Mouse (Mus musculus): ENCODE data around the gene Gbe1.
A peak's percentile ranks its signal among the peaks of the same experiment; 100 is the strongest.

The Gbe1 gene

GRCm38 (mm10) chr16:70313886-70314577 is at the start of gene Gbe1:
Gene Gbe1, plus strand, starts transcription at chr16:70313949.
- peak; percentile 93 for DNase-seq (ENCODE audit: low read depth)

DNA sequence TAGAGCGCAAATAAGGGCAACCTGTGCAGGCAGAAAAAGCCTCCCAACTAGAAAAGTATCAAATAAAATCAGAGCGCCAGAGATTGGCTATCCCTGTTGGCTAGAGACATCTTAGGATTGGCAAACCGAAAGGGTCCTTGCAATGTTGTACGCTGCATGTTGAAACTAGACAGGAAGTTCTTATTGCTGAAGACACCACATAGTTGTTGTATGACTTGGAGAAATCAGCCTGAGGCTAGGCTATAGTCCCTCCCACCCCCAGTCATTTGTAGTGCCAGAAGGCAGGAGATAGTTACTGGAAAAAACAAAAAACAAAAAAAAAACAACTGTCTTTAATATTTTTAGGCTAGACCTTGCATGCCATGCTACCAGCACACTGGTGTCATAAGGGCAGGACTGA is 3.1 kb upstream of the Gbe1 start:
- peak; percentile 36 for DNase-seq (ENCODE audit: low read depth)

DNA sequence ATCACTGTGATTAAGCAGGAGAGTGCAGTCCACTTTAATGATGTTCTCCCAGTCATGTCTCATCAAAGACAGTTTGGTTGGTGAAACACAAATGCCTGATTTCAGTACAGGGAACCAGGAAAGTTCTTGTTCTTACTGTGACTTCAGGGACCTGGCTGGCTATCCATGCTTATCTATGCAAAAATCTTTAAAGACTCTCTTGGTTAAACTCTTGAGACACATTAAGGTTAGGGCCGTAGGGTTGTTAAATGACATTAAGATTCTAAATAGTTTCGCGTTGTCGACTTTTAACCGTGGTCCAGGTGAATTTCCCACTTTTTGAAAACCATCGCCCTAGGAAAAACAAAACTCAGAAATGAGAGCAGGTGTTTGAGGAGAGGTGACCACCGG is 258 bp upstream of the Gbe1 start:
- DNase-seq (ENCODE audit: low read depth), result peak; percentile 25

DNA sequence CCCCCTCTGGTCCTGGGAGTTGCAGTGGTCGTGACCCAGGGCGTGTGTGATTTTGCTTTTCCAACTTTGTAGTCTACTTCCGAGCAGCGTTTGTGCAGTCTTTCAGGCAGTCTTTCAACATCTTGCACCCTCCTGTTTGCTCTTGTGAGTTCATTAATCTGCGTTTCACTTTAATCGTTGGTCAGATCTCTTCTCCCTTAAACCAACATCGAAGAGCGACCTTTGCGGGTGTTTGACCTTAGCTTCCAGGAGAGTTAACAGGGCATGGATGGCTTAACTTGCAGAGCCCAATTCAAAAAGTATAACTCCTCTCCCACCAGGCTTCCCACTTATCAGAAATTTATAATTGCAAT is 805 bp downstream of the Gbe1 start:
- no peak for DNase-seq (ENCODE audit: low read depth)

DNA sequence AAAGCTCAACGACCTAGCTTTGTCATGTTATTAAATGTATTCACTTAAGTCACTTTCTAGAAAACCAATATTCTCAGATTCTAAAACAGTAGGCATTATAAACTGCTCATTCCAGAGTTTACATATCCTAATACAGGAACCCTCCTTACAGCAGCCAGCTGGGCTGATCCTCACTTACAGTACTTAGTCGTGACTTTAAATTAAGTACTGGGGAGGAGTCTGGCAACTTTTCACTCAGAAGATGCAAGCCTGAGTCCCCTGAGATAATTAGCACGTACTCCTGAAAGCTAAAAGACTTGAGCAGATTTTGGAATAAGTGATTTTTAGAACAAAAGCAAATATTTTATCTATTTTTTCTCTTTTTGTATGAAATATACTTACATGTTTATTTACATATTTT is 1.5 kb downstream of the Gbe1 start:
- DNase-seq (ENCODE audit: low read depth), result no peak

GRCm38 (mm10) chr16:70315862-70316390 is 2.2 kb downstream of the Gbe1 start:
- no peak for DNase-seq (ENCODE audit: low read depth)

- DNase-seq (ENCODE audit: low read depth), result no peak
These were observed 5.6 kb downstream of the Gbe1 start for GRCm38 (mm10) chr16:70319388-70319787.

- peak; percentile 12 for DNase-seq (ENCODE audit: low read depth)
These were observed 7.0 kb downstream of the Gbe1 start for GRCm38 (mm10) chr16:70320612-70321280.

DNA sequence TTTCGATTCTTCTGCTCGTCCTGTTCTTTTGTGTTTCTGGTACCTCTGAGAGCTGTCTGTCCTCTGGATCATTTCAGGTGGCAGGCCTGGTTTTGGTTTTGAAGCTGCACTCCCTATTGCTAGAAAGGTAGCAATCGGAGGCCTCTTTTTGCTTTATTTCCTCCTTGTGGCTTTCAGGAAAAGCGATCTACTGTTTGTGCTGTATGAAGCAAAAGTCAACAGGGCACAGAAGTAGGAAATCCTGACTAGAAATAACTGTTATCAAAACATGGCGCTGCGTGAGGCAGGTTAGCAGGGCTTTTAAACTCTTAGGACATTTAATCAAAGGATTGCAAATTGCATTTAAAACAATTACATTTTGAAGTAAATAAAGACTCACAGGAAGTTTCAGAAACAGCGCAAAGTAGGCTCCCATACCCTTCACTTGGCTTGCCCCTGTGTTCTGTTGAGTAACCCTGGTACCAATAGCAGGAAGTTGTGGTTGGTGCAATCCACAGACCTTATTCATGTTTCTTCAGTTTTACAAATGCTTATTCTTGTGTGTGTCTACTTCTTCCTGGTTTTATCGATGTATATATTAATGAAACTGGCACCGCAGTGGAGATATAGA is 12.7 kb downstream of the Gbe1 start:
- DNase-seq (ENCODE audit: low read depth), result no peak

- DNase-seq (ENCODE audit: low read depth), result no peak
These were observed 14.8 kb downstream of the Gbe1 start for GRCm38 (mm10) chr16:70328566-70328965.

- DNase-seq (ENCODE audit: low read depth), result peak; percentile 68
These were observed 15.3 kb downstream of the Gbe1 start for GRCm38 (mm10) chr16:70329036-70329435.

- peak; percentile 80 for DNase-seq (ENCODE audit: low read depth)
These were observed 15.7 kb downstream of the Gbe1 start for GRCm38 (mm10) chr16:70329471-70329870.

DNA sequence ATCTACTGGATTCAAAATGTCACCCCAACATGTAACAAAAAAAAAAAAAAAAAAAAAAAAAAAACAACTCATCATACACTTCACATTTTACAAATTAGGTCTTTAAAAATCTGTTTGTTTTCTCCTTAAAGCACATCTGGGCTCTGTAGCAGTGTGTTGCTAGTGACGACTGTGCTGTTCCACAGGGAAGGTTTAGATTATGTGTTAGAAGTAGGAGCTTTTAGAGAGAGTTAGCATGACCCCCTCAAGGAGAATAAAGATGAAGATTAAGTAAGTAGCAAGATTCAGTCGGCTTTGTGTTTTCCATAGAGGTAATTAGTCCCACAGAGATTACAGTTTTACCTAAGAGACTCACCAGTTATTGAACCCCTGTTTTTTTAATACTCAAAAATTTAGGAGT is 16.3 kb downstream of the Gbe1 start:
- DNase-seq (ENCODE audit: low read depth), result peak; percentile 18

DNA sequence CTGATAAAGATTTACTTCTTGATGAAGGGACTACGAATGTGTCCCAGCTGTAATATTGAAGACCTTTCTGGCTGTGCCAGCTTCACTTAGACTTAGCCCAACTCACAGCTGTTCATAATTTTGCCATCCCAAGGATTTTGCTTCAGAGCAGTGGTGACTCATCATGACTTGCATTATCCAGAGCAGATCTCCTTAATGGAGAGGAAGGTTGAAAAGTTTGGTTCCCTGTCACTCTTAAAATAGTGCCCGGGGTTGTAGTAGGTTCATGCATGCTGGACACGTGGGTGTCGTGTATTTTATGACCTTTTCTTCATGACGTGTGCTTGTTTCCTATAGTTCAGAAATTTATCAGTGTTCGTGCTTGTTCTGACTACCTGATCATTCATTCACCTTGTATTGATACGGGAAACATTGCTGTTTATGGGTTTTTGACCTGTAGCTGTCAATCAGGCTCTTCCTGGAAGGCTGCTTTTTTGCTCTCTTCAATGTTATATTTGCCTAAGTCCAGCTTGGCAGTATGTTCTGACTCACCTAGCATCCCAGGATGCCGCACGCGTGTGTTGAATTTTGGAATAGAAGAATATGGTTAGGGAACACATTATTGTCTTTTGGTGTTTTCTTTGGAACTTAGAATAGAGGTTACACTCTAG is 17.0 kb downstream of the Gbe1 start:
- DNase-seq (ENCODE audit: low read depth), result peak; percentile 78

- no peak for DNase-seq (ENCODE audit: low read depth)
These were observed 21.1 kb downstream of the Gbe1 start for GRCm38 (mm10) chr16:70334812-70335211.

- DNase-seq (ENCODE audit: low read depth), result no peak
These were observed 21.7 kb downstream of the Gbe1 start for GRCm38 (mm10) chr16:70335472-70335871.

GRCm38 (mm10) chr16:70337661-70338060 is 23.9 kb downstream of the Gbe1 start:
- DNase-seq (ENCODE audit: low read depth), result peak; percentile 34

DNA sequence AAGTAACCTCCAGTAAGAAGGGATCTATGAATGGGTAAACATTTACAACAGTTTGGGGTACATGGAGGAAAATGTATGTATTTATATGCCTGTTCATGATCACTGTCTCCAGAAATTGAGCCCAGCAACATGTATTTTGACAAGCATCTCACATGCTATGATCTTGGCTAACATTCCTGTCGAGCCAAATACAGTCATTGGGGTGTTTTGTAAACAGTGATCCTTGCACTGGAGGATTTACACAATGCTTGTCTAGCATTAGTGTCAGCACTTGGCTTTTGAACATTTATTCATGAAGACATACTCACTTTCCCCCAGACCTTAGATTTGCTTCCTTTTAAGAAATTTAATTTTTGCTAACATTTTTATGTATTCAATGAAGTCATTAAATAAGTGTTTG is 30.7 kb downstream of the Gbe1 start:
- peak; percentile 20 for DNase-seq (ENCODE audit: low read depth)

GRCm38 (mm10) chr16:70345607-70346006 is 31.9 kb downstream of the Gbe1 start:
- no peak for DNase-seq (ENCODE audit: low read depth)

- no peak for DNase-seq (ENCODE audit: low read depth)
These were observed 36.3 kb downstream of the Gbe1 start for GRCm38 (mm10) chr16:70350011-70350410.

- DNase-seq (ENCODE audit: low read depth), result peak; percentile 60
These were observed 38.0 kb downstream of the Gbe1 start for GRCm38 (mm10) chr16:70351641-70352280.

- no peak for DNase-seq (ENCODE audit: low read depth)
These were observed 38.8 kb downstream of the Gbe1 start for GRCm38 (mm10) chr16:70352571-70352970.

All from NIH3T3 (cell line).